Mouse (Mus musculus) G1E (cell line): ENCODE data around the gene Hoxb4.

Experiments used
- CTCF ChIP-seq: IDR thresholded peaks from 2 replicates; pipeline ENCODE4 v1.5.1; 2012; ENCODE audit warnings: low read depth, low read length, inconsistent platforms, mixed read lengths
- GATA1 ChIP-seq: IDR thresholded peaks from 2 replicates; pipeline ENCODE4 v1.6.1; 2012; ENCODE audit warnings: borderline replicate concordance, low read length, inconsistent platforms, mixed read lengths
- GATA2 ChIP-seq: IDR thresholded peaks from 2 replicates; pipeline ENCODE4 v1.6.1; 2012; ENCODE audit warnings: low read depth, low read length, inconsistent platforms, borderline replicate concordance
- POLR2AphosphoS5 ChIP-seq: IDR thresholded peaks from 2 replicates; pipeline ENCODE4 v1.6.1; 2012; ENCODE audit warnings: low read depth, low read length, inconsistent platforms; ENCODE audit not compliant: insufficient replicate concordance
- TAL1 ChIP-seq: conservative IDR thresholded peaks from 2 replicates; pipeline ENCODE4 v1.6.1; 2012; ENCODE audit warnings: low read depth, low read length, inconsistent platforms, mixed read lengths

DNA sequence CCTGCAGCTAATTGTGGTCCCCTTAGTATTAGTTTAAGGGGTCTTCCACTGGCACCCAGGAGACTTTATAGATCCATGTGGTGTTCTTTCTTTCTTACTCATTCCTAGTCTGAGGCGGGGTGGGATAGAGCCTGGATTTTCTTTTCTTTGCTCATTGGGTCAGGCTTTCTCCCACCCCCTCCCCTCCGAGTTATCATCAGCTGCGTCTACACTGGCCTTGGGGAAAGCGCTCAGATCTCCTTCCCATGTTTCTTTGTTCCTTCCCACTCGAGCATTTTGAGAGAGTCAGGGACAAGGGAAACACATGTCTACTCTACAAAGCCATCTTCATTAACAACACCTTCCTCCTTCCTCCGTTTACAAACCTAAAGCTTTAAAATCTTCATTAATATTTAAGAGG is 19.0 kb downstream of the Hoxb4 start:
- TF ChIP-seq CTCF (no peak), TAL1 (no peak), GATA1 (no peak), POLR2AphosphoS5 (no peak), GATA2 (no peak)
